Mouse (Mus musculus): ENCODE data around the gene Sub1. TPM values are rescaled to one million over a fixed set of nuclear protein-coding genes. Genes with fewer than 3 reads are reported as not detected.

Gene Sub1
- polyA plus RNA-seq, 2 experiments = 226 to 728 TPM

- H3K9ac ChIP-seq (ENCODE audit: low read depth, low read length, severe bottlenecking) = no peak overlapping the region
- no peak for ATAC-seq (ENCODE audit: low FRiP score, low read depth)
- H3K4me3 ChIP-seq (replicated peaks; ENCODE audit: low read length) = no peak overlapping the region
- H3K4me1 ChIP-seq (ENCODE audit: control insufficient read depth, insufficient read depth, low read length) = peaks cover 7% of the 10 kb centered on the region; the same call in 1 of the 2 replicates
- no peak overlapping the region for H3K27ac ChIP-seq (replicated peaks; ENCODE audit: low read depth, low read length)
- 76% methylated on average over 6 of the region's 6 CpGs for WGBS
- H3K9me3 ChIP-seq (ENCODE audit: control insufficient read depth, low read length) = no peaks in the 10 kb centered on the region
- no peaks in the 10 kb centered on the region for H3K27me3 ChIP-seq (ENCODE audit: control insufficient read depth, insufficient read depth, low read length)
- no peak overlapping the region for H3K4me2 ChIP-seq (replicated peaks; ENCODE audit: low read depth, low read length, severe bottlenecking)
- no peak for TF ChIP-seq POLR2A (IDR thresholded peaks at IDR 0.05; ENCODE audit: borderline replicate concordance, extremely low read depth, insufficient read depth, insufficient read length)
- no peak for DNase-seq (ENCODE audit: low spot score)
- no peaks in the 10 kb centered on the region for H3K36me3 ChIP-seq (ENCODE audit: control insufficient read depth, insufficient read depth, low read length)
Measured at GRCm38 (mm10) chr15:12013532-12014196, 16.9 kb upstream of the Sub1 start.

- no peak for DNase-seq (ENCODE audit: low spot score)
- H3K27me3 ChIP-seq (ENCODE audit: control insufficient read depth, insufficient read depth, low read length) = no peaks in the 10 kb centered on the region
- H3K4me1 ChIP-seq (ENCODE audit: control insufficient read depth, insufficient read depth, low read length) = no peaks in the 10 kb centered on the region
- no peak for ATAC-seq (ENCODE audit: low FRiP score, low read depth)
- H3K4me3 ChIP-seq (replicated peaks; ENCODE audit: low read length) = peak overlapping the region; percentile 10
- H3K4me2 ChIP-seq (replicated peaks; ENCODE audit: low read depth, low read length, severe bottlenecking) = peak overlapping the region; percentile 45
- WGBS = 30% methylated on average over 18 of the region's 18 CpGs
- H3K9me3 ChIP-seq (ENCODE audit: control insufficient read depth, low read length) = no peaks in the 10 kb centered on the region
- no peak for TF ChIP-seq POLR2A (IDR thresholded peaks at IDR 0.05; ENCODE audit: borderline replicate concordance, extremely low read depth, insufficient read depth, insufficient read length)
- H3K27ac ChIP-seq (replicated peaks; ENCODE audit: low read depth, low read length) = no peak overlapping the region
- 0 out of 2 replicates have a peak overlapping the region, but pooled peaks have one; percentile 25 for H3K9ac ChIP-seq (ENCODE audit: low read depth, low read length, severe bottlenecking)
- H3K36me3 ChIP-seq (ENCODE audit: control insufficient read depth, insufficient read depth, low read length) = no peaks in the 10 kb centered on the region
Measured at GRCm38 (mm10) chr15:12010602-12011044, 13.8 kb upstream of the Sub1 start.

GRCm38 (mm10) chr15:12009712-12010601 is 13.2 kb upstream of the Sub1 start:
- no peak for TF ChIP-seq POLR2A (IDR thresholded peaks at IDR 0.05; ENCODE audit: borderline replicate concordance, extremely low read depth, insufficient read depth, insufficient read length)
- peak overlapping the region; percentile 45 for H3K4me2 ChIP-seq (replicated peaks; ENCODE audit: low read depth, low read length, severe bottlenecking)
- H3K27me3 ChIP-seq (ENCODE audit: control insufficient read depth, insufficient read depth, low read length) = no peaks in the 10 kb centered on the region
- H3K4me1 ChIP-seq (ENCODE audit: control insufficient read depth, insufficient read depth, low read length) = no peaks in the 10 kb centered on the region
- peak overlapping the region; percentile 10 for H3K4me3 ChIP-seq (replicated peaks; ENCODE audit: low read length)
- no peak overlapping the region for H3K27ac ChIP-seq (replicated peaks; ENCODE audit: low read depth, low read length)
- no peak for ATAC-seq (ENCODE audit: low FRiP score, low read depth)
- DNase-seq (ENCODE audit: low spot score) = no peak
- no peaks in the 10 kb centered on the region for H3K36me3 ChIP-seq (ENCODE audit: control insufficient read depth, insufficient read depth, low read length)
- H3K9ac ChIP-seq (ENCODE audit: low read depth, low read length, severe bottlenecking) = no peak overlapping the region
- WGBS = 60% methylated on average over 23 of the region's 23 CpGs
- no peaks in the 10 kb centered on the region for H3K9me3 ChIP-seq (ENCODE audit: control insufficient read depth, low read length)

GRCm38 (mm10) chr15:12008894-12009293 is 12.1 kb upstream of the Sub1 start:
- Histone ChIP-seq H3K9me3 (ENCODE audit: control insufficient read depth, low read length) (no peaks in the 10 kb centered on the region), H3K27me3 (ENCODE audit: control insufficient read depth, insufficient read depth, low read length) (no peaks in the 10 kb centered on the region), H3K9ac (ENCODE audit: low read depth, low read length, severe bottlenecking) (no peak overlapping the region), H3K36me3 (ENCODE audit: control insufficient read depth, insufficient read depth, low read length) (no peaks in the 10 kb centered on the region), H3K4me1 (ENCODE audit: control insufficient read depth, insufficient read depth, low read length) (no peaks in the 10 kb centered on the region), H3K4me3 (replicated peaks; ENCODE audit: low read length) (no peak overlapping the region), H3K27ac (replicated peaks; ENCODE audit: low read depth, low read length) (no peak overlapping the region), H3K4me2 (replicated peaks; ENCODE audit: low read depth, low read length, severe bottlenecking) (no peak overlapping the region)
- DNase-seq (ENCODE audit: low spot score) (no peak), ATAC-seq (ENCODE audit: low FRiP score, low read depth) (no peak)
- whole genome bisulfite sequencing = 87% methylated on average over 5 of the region's 5 CpGs
- no peak for TF ChIP-seq POLR2A (IDR thresholded peaks at IDR 0.05; ENCODE audit: borderline replicate concordance, extremely low read depth, insufficient read depth, insufficient read length)

GRCm38 (mm10) chr15:12007971-12008800 is 11.4 kb upstream of the Sub1 start:
- no peak for DNase-seq (ENCODE audit: low spot score)
- Histone ChIP-seq H3K27me3 (ENCODE audit: control insufficient read depth, insufficient read depth, low read length) (no peaks in the 10 kb centered on the region), H3K9me3 (ENCODE audit: control insufficient read depth, low read length) (no peaks in the 10 kb centered on the region), H3K4me1 (ENCODE audit: control insufficient read depth, insufficient read depth, low read length) (no peaks in the 10 kb centered on the region), H3K4me2 (replicated peaks; ENCODE audit: low read depth, low read length, severe bottlenecking) (no peak overlapping the region), H3K4me3 (replicated peaks; ENCODE audit: low read length) (no peak overlapping the region), H3K36me3 (ENCODE audit: control insufficient read depth, insufficient read depth, low read length) (no peaks in the 10 kb centered on the region), H3K9ac (ENCODE audit: low read depth, low read length, severe bottlenecking) (no peak overlapping the region), H3K27ac (replicated peaks; ENCODE audit: low read depth, low read length) (no peak overlapping the region)
- WGBS = 66% methylated on average over 13 of the region's 13 CpGs
- no peak for TF ChIP-seq POLR2A (IDR thresholded peaks at IDR 0.05; ENCODE audit: borderline replicate concordance, extremely low read depth, insufficient read depth, insufficient read length)
- no peak for ATAC-seq (ENCODE audit: low FRiP score, low read depth)
